Mouse (Mus musculus) mesoderm, embryonic 11.5 days (tissue): ENCODE measurements around the gene Mark3.
"Not testable (repeated sequence)": the region's sequence is repeated elsewhere in the genome, so short reads cannot be mapped to it uniquely, and the experiment has no call there.

Experiments used
- DNase-seq: peaks from one replicate; pipeline ENCODE4 v3.0.0-alpha.2; 2012; ENCODE audit warnings: low read depth, low spot score

Mark3 gene

GRCm38 (mm10) chr12:111574074-111574886, at the start of gene Mark3:
Gene Mark3 (plus strand): TSS chr12:111574523.
- peak; percentile 98 for DNase-seq

- DNase-seq, result no peak
Observed at GRCm38 (mm10) chr12:111524883-111525282, 49.4 kb upstream of the Mark3 start.

GRCm38 (mm10) chr12:111527643-111528281, 46.6 kb upstream of the Mark3 start:
- DNase-seq, result no peak

- peak; percentile 48 for DNase-seq
Observed at GRCm38 (mm10) chr12:111529192-111529591, 45.1 kb upstream of the Mark3 start.

GRCm38 (mm10) chr12:111533096-111533794, 41.1 kb upstream of the Mark3 start:
- DNase-seq, result no peak

GRCm38 (mm10) chr12:111535281-111535680, 39.0 kb upstream of the Mark3 start:
- no peak for DNase-seq

- no peak for DNase-seq
Observed at GRCm38 (mm10) chr12:111535762-111536161, 38.6 kb upstream of the Mark3 start.

- no peak for DNase-seq
Observed at GRCm38 (mm10) chr12:111536746-111537145, 37.6 kb upstream of the Mark3 start.

GRCm38 (mm10) chr12:111537341-111537740, 37.0 kb upstream of the Mark3 start:
- no peak for DNase-seq

GRCm38 (mm10) chr12:111537796-111538291, 36.5 kb upstream of the Mark3 start, which contains the start of gene Eif5:
Gene Eif5 (plus strand): TSS chr12:111538016.
- peak; percentile 99 for DNase-seq

GRCm38 (mm10) chr12:111538292-111539040, 35.9 kb upstream of the Mark3 start:
- DNase-seq, result peak; percentile 75

GRCm38 (mm10) chr12:111539041-111539345, 35.3 kb upstream of the Mark3 start:
- no peak for DNase-seq

GRCm38 (mm10) chr12:111547070-111547469, 27.3 kb upstream of the Mark3 start:
- DNase-seq, result no peak

GRCm38 (mm10) chr12:111548555-111549289, 25.6 kb upstream of the Mark3 start:
- no peak for DNase-seq

- no peak for DNase-seq
Observed at GRCm38 (mm10) chr12:111550679-111551078, 23.6 kb upstream of the Mark3 start.

GRCm38 (mm10) chr12:111552342-111552741, 22.0 kb upstream of the Mark3 start:
- no peak for DNase-seq

- DNase-seq, result no peak
Observed at GRCm38 (mm10) chr12:111555357-111555756, 19.0 kb upstream of the Mark3 start.

GRCm38 (mm10) chr12:111555893-111556292, 18.4 kb upstream of the Mark3 start:
- not testable (repeated sequence) for DNase-seq

- DNase-seq, result no peak
Observed at GRCm38 (mm10) chr12:111557538-111557937, 16.8 kb upstream of the Mark3 start.

- no peak for DNase-seq
Observed at GRCm38 (mm10) chr12:111558655-111559054, 15.7 kb upstream of the Mark3 start.
